Mouse (Mus musculus) stomach, postnatal 0 days (tissue): ENCODE measurements around the gene Unc5a.

Source experiments
- CTCF ChIP-seq: IDR thresholded peaks from 2 replicates; pipeline ENCODE4 v1.5.1; 2016; ENCODE audit warnings: antibody characterized with exemption, low read depth, mild to moderate bottlenecking, moderate library complexity
- EP300 ChIP-seq: optimal IDR thresholded peaks from 2 replicates; pipeline ENCODE3; 2016; ENCODE audit warnings: antibody characterized with exemption

DNA sequence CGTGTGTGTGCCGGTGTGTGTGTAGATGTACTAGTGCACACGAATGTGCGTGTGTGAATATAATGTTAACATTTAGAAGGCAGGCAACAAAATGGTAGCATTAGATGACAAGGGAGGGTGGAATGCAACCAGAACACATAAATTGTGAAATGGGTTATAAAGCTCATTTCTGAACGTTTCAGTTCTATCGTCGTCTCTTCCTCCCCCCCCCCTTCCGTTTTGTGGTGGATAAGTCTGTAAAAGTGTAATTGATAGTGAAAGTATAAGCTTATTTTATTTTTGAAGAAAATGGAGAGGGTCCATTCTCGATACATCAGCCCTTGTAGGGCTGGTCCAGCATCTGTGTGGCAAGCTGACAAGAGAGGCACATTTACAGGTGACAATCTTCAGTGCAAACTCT, 69.5 kb downstream of the Unc5a start:
- no peak for TF ChIP-seq CTCF
- no peak for TF ChIP-seq EP300
